Mouse (Mus musculus) CD8-positive naive resting alpha-beta T cell, adult 2 months (primary cell): ENCODE data around the gene Edc3.
"Not testable (repeated sequence)": the region's sequence is repeated elsewhere in the genome, so short reads cannot be mapped to it uniquely, and the experiment has no call there.

Experiments used
- DNase-seq, 2 experiments: peaks; one replicate each; pipeline ENCODE4 v3.0.0; 2022; ENCODE audit warnings: low read depth in 2 of 2, low spot score in 2 of 2

Edc3 gene

GRCm38 (mm10) chr9:57698466-57699150, 9.7 kb upstream of the Edc3 start:
- DNase-seq = no peak

DNA sequence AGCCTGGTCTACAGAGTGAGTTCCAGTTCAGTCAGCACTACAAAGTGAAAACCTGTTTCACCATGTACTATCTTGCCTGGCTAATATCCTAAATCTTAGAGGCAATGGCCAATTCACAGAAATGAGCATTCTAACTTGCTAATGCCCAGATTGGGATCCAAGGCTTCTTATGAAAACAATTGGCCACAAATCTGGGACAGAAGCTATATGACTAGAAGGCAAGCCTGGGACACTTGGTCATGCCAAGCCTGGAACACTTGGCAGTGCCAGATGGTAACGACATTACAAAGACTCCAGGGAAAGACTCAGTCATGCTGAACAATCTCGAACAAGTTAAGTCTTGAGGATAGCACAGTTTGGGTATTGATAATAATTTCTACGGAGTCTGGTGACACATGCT, 1.8 kb upstream of the Edc3 start:
- DNase-seq = no peak

DNA sequence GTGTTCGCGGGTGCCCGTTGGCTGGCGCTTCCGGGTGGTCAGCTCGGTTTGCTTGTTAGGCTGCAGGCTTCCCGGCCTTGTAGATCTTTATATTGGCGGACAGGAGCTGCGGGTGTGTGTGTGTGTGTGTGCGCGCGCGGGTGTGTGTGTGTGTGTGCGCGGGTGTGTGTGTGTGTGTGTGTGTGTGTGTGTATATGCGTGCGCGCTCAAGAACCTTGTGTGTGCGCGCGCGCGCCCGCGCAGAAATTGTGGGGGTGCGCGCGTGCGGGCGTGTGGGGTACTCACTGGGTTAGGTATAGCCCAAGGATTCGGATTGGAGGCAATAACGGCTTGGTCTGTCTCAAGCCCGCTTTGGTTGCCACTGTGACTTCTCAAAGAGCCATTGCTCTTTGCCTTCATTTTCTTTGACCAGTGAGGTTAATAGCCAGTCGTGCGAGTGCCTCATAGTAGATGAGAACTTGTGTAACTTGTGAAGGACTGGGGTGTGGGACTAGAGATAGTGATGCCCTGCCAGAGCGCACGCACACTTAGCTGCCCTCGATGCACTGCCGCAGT, 457 bp downstream of the Edc3 start:
- DNase-seq = no peak

DNA sequence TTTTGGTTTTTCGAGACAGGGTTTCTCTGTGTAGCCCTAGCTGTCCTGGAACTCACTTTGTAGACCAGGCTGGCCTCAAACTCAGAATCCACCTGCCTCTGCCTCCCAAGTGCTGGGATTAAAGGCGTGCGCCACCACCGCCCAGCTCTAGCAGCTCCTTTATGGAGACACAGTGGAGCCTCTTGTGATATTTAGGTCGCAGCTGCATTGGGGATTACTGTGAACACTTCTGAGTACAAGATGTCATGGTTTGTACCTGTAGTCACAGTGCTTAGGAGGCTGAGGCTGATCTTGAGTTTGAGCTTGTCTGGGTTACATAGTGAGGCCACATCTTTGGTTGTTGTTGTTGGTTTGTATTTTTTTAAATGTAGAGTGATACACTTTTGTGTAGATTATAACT, 1.9 kb downstream of the Edc3 start:
- DNase-seq = not testable (repeated sequence)

DNA sequence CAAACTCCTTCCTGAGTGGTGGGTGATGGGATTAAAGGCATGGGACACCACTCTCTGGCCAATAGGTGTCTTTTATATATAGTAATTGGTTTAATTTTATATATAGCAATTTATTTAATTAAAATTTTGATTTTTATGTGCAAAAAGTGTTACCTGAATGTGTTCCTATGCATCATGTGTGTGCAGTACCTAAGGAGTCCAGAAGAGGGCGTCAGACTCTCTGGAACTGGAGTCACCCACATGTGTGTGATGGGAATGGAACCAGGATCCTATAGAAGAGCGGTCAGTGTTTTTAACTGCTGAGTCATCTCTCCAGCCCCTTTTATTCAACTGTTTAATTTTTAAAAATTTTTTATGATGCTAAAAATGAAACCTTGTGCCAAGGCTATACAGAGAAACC, 3.9 kb downstream of the Edc3 start:
- DNase-seq = peak in 1 of 2 experiments; percentile 6

DNA sequence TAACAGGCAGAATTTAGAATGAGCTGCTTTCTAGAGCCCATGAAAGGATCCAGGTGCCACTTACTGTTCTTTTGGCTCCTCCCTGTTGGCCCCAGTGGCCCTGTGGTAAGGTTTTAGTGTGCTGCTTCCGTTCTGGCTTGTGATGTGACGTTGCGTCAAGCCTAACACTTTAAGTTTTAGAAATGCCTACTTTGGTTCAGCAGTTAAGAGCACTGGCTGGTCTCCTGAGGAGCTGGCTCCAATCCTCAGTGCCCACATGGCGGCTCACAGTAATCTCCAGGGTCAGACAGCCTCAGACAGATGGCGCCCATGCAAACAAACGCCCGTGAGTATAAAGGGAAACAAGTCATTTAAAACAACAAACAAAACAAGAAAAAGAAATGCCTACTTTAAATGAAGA, 10.1 kb downstream of the Edc3 start:
- no peak for DNase-seq

- DNase-seq = no peak
Observed at GRCm38 (mm10) chr9:57720736-57721135, 12.4 kb downstream of the Edc3 start.

DNA sequence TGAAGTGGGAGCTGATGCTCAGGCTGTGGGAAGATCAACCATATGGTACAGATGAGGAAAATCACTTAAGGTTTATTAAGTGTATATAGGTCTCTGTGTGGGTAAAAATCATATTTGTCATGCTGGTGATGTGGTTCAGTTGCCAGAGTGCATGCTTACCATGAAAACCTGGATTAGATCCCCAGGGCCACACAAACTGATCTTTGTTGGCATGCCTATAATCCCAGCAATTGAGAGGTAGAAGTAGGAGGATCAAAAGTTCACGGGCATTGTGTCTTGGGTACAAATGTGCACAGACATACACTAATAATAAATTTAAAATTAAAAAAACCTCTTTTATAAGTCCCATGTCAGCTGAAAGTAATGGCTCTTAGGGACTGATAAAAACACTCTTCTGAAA, 14.0 kb downstream of the Edc3 start:
- DNase-seq = no peak

DNA sequence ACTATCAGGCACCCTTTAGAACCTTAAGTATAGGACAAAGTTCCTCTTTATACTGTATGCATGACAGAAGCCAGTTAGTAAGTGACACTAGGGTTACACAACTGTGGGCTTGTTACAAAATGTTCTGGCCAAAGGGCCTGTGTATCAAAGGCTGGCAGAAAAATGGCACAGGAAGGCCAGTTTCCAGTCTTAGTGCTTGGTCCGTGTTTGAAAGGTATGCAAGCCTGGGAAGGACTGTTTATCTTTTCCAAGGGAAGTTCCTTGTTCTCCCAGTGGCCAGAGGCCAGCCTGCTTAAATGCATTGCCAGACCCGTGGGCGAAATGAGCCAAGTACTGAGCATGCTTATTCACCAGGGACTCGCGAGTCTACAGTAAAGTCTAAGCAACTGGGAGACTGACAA, 15.0 kb downstream of the Edc3 start:
- DNase-seq = no peak

DNA sequence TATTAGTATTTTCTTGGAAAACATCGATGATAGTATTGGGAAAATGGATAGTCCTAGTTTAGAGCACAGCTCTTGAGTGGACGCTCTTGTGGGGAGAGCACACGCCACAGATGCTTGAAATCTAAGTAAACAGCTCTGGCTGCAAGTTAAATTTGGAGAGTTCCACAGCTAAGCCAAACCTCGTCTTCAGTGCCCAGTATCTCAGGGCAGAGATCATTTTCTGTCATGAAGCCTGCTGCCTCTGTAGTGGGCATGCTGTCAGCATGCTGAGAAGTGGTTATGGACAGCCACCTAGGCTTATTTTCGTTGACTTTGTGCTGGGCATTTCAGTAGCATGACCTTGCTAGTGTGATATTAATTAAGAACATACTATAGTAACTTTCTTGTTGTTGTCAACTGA, 15.5 kb downstream of the Edc3 start:
- DNase-seq = no peak

DNA sequence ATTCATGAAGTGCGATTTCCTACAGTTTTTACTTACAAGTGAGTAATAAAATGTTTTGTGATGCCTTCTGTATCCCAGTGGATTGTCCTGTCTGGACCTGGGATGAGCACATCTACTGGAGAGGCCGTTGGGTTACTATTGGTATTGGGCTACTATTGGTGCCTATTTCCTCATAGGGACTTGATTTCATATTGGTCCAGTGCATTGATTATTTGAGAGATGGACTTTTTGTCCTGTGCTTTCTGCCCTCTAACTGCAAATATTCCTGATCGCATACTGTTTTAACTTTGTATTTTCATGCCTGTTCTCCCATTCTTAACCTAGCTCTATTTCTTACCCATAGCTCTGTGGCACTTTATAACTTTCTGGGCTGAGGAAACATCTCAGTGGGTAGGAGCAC, 16.4 kb downstream of the Edc3 start:
- DNase-seq = no peak

DNA sequence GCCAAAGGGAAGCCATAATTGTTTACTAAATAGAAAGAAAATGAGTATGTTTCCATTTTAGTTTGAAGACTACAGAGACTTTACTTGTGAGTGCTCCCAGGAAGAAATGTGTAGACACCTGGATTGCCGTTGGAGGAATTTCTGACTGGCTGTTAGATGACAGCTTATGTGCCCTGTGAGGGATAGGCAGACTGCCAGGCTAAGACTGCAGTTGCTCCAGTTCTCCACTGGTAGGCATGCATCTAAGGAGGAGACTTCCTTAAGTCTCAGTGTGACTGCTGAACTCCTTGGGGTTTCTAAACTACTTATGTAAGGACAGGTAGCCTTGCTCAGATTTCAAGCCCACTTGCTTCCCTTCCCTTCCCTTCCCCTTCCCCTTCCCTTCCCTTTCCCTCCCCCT, 20.0 kb downstream of the Edc3 start:
- DNase-seq = no peak

- no peak for DNase-seq
Observed at GRCm38 (mm10) chr9:57733606-57734005, 25.3 kb downstream of the Edc3 start.

DNA sequence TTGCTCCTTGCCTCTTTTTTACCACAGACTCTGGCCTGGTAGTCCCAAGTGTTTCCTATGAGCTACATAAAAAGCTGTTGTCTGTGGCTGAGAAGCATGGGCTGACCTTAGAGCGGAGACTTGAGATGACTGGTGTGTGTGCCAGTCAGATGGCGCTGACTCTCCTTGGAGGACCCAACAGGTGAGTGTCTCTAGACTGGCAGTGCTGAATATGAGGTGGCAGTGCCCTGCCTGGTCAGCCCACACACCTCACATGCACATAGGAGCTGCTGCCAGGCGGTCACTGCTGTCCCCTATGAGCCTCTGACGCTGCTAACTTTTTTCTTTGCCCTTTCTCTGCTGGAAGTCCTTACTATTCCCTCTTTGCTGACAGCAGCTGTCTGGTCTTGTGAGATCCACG, 31.5 kb downstream of the Edc3 start:
- no peak for DNase-seq

DNA sequence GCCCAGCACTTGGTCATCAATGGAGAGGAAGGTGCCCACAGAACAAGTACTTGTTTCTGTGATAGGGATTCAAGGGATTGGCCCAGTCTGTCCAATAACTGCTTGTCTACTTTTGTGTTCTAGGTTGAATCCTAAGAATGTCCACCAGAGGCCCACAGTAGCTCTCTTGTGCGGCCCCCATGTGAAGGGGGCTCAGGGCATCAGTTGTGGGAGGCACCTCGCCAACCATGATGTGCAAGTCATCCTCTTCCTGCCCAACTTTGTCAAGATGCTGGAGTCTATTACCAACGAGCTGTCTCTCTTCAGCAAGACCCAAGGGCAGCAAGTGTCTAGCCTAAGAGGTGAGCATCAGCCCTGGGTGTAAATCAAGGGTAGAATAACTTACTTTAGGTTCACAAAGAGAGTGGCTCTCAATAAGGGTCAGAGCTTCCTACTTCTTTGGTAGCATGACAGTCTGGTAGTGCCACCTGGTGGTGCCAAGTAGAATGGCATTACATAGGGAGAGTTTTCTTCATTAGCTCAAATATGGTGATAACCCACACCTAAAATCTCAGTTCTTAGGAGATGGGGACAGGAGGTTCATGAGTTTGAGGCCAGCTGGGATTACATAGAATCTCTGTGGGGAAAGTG, 36.2 kb downstream of the Edc3 start:
- peak in 1 of 2 experiments; percentile 48 for DNase-seq

DNA sequence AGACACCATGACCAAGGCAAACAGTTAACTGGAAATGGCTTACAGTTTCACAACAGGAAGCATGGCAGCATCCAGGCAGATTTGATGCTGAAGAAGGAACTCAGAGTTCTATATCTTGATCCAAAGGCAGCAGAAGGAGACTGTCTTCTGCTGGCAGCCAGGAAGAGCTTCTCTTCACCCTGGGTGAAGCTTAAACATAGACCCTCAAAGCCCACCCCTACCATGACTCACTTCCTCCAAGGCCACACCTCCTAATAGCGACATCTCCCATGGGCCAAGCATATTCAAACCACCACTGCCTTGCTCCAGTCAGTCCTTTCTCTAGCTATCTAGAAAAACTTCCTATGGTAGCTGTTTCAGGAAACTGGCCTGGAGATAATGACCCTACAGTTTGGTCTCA, 38.7 kb downstream of the Edc3 start:
- DNase-seq = no peak

DNA sequence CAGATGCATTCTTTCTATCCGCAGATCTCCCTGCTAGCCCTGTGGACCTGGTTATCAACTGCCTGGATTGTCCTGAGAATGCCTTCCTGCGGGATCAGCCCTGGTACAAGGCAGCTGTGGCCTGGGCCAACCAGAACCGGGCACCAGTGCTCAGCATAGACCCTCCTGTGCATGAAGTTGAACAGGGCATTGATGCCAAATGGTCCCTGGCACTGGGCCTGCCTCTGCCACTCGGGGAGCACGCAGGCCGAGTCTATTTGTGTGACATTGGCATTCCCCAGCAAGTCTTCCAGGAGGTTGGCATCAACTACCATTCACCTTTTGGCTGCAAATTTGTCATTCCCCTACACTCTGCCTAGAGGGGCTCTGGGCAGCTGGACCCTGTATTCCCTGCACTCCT, 39.8 kb downstream of the Edc3 start:
- no peak for DNase-seq

GRCm38 (mm10) chr9:57748831-57749230, 40.5 kb downstream of the Edc3 start:
- DNase-seq = no peak

DNA sequence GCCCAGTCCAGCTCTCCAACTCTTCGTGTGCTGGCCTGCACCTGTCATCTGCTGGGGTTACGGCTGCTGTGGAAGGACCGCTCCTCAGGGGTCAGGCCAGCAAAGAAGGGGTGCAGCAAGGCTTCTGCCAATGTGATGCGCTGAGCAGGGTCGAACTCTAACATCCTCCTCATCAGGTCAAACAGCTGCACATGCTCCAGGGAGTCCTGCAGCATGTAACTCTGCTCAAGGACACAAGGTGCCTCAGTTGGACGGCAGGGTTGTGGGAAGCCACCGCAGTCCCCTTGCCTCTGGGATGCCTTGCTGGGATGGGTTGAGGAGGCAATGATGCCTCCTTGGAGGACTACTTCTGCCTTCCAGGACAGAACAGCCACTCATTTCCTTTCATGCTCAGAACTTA, 42.6 kb downstream of the Edc3 start:
- DNase-seq = no peak

DNA sequence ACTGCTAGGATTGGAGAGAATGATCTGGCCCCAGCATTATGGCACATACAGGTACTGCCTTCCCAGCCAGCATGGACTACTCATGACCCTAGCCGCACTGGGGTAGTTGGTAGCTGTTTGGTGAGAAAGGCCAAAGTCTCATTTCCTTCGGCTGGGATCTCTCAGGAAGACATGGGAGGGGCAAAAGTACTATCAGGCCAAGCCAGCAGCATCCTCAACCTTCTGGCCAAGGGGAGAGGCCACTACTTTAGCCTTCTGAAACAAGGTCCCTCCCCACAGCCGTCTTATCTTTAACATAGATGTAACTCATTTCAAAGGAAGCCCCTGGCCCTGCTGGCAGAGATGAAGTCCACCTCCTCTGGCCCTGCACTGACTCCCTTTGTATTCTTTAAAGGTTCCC, 49.2 kb downstream of the Edc3 start:
- DNase-seq = no peak

GRCm38 (mm10) chr9:57758528-57758927, 50.2 kb downstream of the Edc3 start:
- no peak for DNase-seq

DNA sequence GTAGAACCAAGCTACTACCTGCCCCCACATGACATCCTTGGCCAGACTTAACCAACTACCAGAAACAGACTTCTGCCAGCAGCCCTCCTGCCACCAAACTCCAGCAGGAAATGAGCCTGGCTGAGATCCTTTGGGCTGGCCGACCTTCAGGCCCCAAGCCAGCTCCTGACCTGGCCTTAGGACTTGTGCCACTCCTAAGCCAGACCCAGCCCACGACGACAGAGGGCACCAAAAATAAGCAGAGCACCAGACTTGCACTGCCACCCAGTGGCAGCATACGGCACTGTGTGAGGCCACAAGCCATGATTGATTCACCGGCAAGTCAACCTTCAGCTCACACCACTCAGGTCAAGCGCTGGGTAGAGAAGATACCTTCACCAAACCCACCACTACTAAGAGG, 50.9 kb downstream of the Edc3 start:
- DNase-seq = peak; percentile 44 to 54
